Mouse (Mus musculus): Measurements from ENCODE around the gene Aqp5.

Aqp5 gene

GRCm38 (mm10) chr15:99590429-99591084 lies at the start of gene Aqp5:
Gene Aqp5, plus strand, starts transcription at chr15:99590782.
- peak; percentile 56 for DNase-seq (ENCODE audit: low spot score)

GRCm38 (mm10) chr15:99544047-99544446 lies 46.5 kb upstream of the Aqp5 start:
- DNase-seq (ENCODE audit: low spot score) = no peak

GRCm38 (mm10) chr15:99546596-99546995 lies 44.0 kb upstream of the Aqp5 start:
- DNase-seq (ENCODE audit: low spot score) = no peak

GRCm38 (mm10) chr15:99547732-99548131 lies 42.9 kb upstream of the Aqp5 start:
- no peak for DNase-seq (ENCODE audit: low spot score)

- DNase-seq (ENCODE audit: low spot score) = no peak
These were observed 40.7 kb upstream of the Aqp5 start for GRCm38 (mm10) chr15:99549901-99550300.

GRCm38 (mm10) chr15:99553767-99554166 lies 36.8 kb upstream of the Aqp5 start:
- DNase-seq (ENCODE audit: low spot score) = no peak

GRCm38 (mm10) chr15:99558947-99559346 lies 31.6 kb upstream of the Aqp5 start:
- DNase-seq (ENCODE audit: low spot score) = no peak

GRCm38 (mm10) chr15:99560246-99560645 lies 30.3 kb upstream of the Aqp5 start:
- DNase-seq (ENCODE audit: low spot score) = no peak

- DNase-seq (ENCODE audit: low spot score) = no peak
These were observed 23.2 kb upstream of the Aqp5 start for GRCm38 (mm10) chr15:99567371-99567770.

GRCm38 (mm10) chr15:99568682-99569081 lies 21.9 kb upstream of the Aqp5 start:
- DNase-seq (ENCODE audit: low spot score) = no peak

GRCm38 (mm10) chr15:99569123-99569522 lies 21.5 kb upstream of the Aqp5 start:
- DNase-seq (ENCODE audit: low spot score) = no peak

- no peak for DNase-seq (ENCODE audit: low spot score)
These were observed 11.6 kb upstream of the Aqp5 start, which contains the start of gene Aqp2 for GRCm38 (mm10) chr15:99578802-99579485. Gene Aqp2, plus strand, starts transcription at chr15:99579055.

- peak; percentile 68 for DNase-seq (ENCODE audit: low spot score)
These were observed 6.9 kb upstream of the Aqp5 start for GRCm38 (mm10) chr15:99583463-99584344.

- DNase-seq (ENCODE audit: low spot score) = peak; percentile 37
These were observed 6.0 kb upstream of the Aqp5 start for GRCm38 (mm10) chr15:99584407-99585202.

GRCm38 (mm10) chr15:99585741-99586140 lies 4.8 kb upstream of the Aqp5 start:
- DNase-seq (ENCODE audit: low spot score) = no peak

- no peak for DNase-seq (ENCODE audit: low spot score)
These were observed 4.1 kb upstream of the Aqp5 start for GRCm38 (mm10) chr15:99586525-99586924.

- DNase-seq (ENCODE audit: low spot score) = no peak
These were observed 1.3 kb upstream of the Aqp5 start for GRCm38 (mm10) chr15:99589237-99589636.

- DNase-seq (ENCODE audit: low spot score) = no peak
These were observed 878 bp upstream of the Aqp5 start for GRCm38 (mm10) chr15:99589704-99590103.

GRCm38 (mm10) chr15:99592177-99592576 lies 1.6 kb downstream of the Aqp5 start:
- DNase-seq (ENCODE audit: low spot score) = no peak

- no peak for DNase-seq (ENCODE audit: low spot score)
These were observed 2.3 kb downstream of the Aqp5 start for GRCm38 (mm10) chr15:99592877-99593276.

GRCm38 (mm10) chr15:99594951-99595350 lies 4.4 kb downstream of the Aqp5 start:
- DNase-seq (ENCODE audit: low spot score) = no peak

All from retina, embryonic 14.5 days (tissue).